Mouse (Mus musculus) intestine, embryonic 15.5 days (tissue): ENCODE data around the gene Bfsp1. TPM values are rescaled to one million over a fixed set of nuclear protein-coding genes. Genes with fewer than 3 reads are reported as not detected.

Experiments
- polyA plus RNA-seq: library from polyadenylated mRNA; unstranded; fragments of >200 nt; fragmentation: Nextera tagmentation; extraction: Ambion mirVana; gene quantifications from 2 replicates; pipeline ENCODE4 v1.2.1, GENCODE M21; 2015

Bfsp1 gene
- polyA plus RNA-seq, 1 experiment from 2014 or later = 4.2 TPM

Other genes with a start within 250 kb of the Bfsp1 start
- gene Dstn, start 52.1 kb upstream of the Bfsp1 start, polyA plus RNA-seq = 674 and 711 TPM in 2 replicates
- gene Rrbp1, start 148.1 kb upstream of the Bfsp1 start, polyA plus RNA-seq = 103 and 125 TPM in 2 replicates
- gene Banf2, start 169.9 kb upstream of the Bfsp1 start, polyA plus RNA-seq = 0.55 TPM in 1 of 2 replicates, not detected in the other